Mouse (Mus musculus) T-helper 17 cell (primary cell): ENCODE measurements at regions not wholly inside any gene's neighbourhood (a gene's known extent, or its start where the extent isn't known, plus 50 kb on each side); places are given as distances from the start of the nearest gene placed in this dataset.

Source experiments
- in situ Hi-C, 2 experiments: fragments of 300-600 bp; cut with MboI, MseI; formaldehyde crosslinking; loops; 1 replicate in 1 of 2; 2 replicates in 1 of 2; pipeline ENCODE4 v1.15.1; 2025; ENCODE audit warnings: high pct_unique_total_duplicates in 2 of 2

DNA sequence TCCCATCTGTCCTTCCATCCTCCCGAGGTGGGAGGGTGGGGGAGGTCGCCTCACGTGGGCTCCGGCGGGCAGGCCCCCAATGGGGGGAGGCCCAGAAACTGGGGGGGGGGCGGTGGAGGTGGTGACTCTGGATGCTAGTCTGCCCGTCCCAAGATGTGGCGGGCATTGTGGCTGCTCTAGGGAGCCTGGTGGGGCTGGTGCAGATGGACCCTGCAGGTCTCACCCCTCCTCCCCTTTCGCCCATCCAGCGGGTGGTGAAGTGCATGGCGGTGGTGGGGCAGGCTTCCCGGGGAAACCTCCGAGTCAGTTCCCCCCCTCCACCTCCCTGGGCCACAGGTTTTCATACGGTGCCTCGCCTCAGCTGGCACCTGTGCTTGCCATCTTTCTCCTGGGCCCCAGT, 88.6 kb downstream of the Inhba start:
- in situ Hi-C loops: no loop called here

DNA sequence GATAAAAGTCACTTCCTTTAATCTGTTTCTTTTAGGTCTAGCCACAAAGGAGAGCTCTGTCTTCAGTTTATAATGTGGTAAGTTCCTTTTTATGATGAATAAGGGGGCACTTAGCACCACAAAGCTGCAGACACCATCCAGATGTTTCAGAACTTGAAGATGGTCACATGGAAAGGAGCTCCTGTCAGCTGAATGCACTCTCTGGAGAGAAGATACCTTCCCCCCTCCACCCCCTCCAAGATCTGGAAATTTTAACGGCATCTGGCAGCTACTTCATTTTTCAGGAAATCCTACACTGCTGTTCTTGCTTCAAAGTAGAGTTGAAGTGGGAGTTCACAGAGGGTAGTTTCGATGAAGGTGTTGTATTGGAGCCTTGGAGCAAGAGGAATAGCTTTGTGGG, 103.2 kb downstream of the Inhba start:
- in situ Hi-C loops: no loop called here

DNA sequence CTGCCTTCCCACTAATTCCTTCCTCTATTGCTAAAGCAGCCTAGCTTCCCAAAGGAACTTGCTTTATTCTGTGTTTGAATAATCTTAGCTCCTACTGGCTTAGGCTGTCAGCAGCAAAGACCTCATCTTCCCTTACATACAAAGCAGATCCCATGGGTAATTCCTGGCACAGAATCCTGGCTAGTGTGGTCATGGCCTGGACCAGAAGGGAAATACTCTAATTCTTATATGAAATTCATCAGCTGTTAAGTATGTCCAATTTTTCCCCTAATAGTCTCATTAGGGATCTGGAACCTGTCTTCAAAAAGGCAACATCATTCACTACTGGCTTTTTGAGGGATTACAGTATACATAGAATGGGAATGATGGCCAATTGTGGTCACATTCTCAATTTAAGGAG, 135.0 kb downstream of the Inhba start:
- in situ Hi-C loops: loop anchor here in 1 of 2 experiments (25.0 kb wide), 1 partner anchor 1984 kb away; no protein-coding TSS in a partner anchor

DNA sequence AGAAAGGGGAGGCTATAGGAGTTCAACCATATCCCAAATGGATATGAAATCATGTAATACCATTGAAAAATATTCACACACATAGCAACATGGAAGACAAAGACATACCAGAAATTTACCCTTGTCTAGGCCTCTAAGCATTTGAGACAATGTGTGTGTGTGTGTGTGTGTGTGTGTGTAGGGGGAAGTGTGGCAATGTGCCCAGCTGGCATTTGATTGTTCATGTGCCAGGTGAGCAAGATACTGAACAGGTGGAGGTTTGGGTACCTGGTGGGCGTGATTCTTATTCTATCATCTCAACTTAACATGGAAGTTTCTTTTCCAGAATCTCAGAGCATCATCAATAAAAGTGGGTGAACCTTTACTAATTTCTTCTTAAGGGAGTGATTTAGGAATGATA, 143.3 kb downstream of the Inhba start:
- in situ Hi-C loops: no loop called here

DNA sequence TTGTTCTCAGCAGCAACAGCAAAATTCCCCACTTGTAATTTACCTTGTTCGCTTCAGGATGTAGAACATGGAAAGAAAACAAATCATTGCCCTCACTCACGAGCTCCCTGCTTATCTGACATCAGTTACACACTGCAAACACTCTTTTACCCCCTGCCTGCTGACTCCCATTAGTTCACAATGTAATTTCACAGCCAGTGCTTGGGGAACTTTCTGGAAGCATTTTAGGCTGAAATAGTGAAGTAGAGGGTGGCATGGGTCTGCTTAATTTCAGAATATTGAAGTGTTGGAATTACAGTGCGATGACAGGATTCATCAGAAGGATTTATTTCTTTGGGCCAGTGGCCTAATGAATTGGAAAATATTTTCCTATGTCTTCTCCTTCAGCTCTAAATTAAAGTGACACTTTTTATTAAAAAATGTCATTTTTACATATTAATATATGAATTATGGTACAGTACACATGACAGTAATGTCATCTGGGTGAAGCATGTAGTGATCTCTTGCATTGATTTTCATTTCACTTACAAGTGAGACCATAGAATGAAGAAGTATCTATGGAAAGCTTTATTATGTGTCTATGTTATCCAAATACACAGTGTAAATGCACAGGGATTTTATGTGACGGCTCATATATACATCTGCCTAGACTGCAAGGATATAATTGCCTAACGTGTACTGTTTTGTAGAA, 153.7 kb downstream of the Inhba start:
- in situ Hi-C loops: loop anchor here in 1 of 2 experiments (10.0 kb wide), 1 partner anchor 149 kb away; no protein-coding TSS in a partner anchor

DNA sequence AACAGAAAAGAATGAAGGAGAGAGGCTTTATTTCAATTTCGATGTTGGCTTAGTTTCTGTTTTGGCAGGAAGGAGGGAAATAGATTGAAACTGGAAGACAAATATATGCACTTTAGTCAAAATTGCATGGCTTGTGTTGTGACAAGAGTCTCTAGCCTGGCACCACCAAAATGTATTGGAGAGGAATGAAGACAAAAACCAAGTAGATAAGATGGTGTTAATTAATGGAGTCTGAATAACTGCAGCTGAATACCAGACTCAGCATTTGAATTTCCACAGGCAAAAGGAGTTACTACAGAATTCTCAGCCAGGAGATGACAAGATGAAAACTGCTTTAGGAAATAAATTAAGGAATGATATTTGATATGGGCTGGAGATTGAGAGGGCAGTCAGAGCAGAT, 185.0 kb downstream of the Inhba start:
- in situ Hi-C loops: no loop called here

DNA sequence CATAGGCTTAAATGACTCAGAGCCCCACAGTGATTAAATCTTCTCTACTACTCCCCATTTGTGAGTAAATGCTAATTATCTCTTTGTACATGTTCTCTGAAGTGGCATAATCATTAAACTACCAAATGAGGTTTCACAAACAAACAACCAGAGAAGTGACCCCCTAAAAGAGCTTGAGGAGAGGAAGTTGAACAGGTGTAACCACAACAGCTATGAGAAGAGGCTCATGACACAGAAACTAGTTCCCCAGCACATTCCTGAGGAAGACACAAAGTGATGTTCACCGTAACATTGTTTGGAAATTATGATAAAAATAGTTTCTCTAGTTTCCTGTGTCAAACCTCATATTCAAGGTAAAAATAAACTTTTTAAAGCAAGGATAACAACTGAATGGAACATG, 188.4 kb downstream of the Inhba start:
- in situ Hi-C loops: no loop called here

DNA sequence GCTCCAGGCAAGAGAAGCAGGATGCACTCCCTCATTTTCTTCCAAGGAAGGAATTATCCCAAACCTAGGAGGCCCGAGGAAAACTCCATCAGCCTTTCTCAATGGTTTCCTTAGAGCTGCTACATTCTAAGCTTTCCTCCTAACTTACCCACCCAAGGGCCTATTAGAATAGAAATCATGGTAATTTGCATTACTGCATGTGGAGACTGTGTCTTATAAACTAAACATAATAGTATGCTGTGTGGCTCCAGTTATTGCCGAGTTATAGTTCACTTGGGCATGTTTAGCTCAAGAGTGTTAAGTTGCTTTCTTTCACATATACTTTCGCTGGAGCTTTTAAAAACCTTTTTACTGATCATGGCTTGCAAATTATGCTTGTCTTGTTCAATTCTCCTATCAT, 191.5 kb downstream of the Inhba start:
- in situ Hi-C loops: no loop called here

DNA sequence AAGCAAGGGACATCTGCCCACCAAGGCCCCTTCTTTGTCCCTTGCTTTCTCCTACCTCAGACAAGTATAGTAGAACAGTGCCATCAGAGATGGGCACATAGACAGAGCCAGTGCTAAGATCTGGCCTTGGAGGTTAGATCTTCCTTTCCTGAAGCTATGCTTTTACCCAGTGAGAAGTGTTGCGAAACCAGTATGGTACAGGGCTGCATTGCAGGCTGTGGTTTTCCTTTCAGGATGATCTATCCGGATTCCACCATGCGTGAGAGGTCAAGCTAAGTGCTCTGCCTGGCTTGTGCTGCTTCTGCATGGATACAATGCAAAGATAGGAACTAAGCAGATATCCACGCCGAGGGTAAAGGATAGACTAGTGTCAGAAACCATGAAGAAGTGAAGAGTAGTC, 192.4 kb downstream of the Inhba start:
- in situ Hi-C loops: no loop called here

DNA sequence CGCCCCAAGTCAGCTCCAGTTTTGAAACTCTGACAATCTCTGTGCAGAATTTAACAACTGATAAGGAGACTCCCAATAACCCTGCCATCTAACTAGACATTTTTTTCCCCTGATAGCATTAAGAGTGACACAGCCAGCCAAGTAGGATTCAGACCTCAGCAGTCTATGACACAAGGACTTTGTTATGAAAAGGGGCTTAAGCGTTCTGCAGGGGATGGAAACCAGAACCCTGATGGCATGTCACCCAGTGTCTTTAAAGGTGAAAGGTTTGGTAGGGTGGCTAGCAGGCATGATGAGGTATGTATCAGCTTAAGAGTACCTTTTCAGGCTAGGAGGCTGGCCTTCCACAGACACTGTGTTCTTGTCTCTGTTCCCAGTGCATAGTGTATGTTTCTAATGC, 199.8 kb downstream of the Inhba start:
- in situ Hi-C loops: no loop called here

DNA sequence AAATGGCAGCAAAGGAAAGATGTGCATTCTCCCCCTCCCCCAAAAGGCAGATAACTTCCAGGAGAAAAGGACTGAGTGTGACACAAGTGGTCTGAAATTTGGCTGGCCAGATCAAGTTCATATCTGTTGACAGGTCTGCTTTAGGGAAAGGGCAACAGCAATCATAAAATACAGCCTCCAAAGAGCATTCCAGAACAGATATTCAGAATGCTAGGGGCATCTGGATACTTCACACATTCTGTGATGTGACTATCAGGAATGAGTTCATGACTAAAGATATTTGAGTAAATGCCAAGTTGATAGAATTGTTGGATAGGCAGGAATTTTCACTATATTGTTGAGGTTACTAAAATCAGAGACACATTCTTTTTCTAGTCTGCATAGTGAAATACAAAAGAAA, 208.2 kb downstream of the Inhba start:
- in situ Hi-C loops: no loop called here

DNA sequence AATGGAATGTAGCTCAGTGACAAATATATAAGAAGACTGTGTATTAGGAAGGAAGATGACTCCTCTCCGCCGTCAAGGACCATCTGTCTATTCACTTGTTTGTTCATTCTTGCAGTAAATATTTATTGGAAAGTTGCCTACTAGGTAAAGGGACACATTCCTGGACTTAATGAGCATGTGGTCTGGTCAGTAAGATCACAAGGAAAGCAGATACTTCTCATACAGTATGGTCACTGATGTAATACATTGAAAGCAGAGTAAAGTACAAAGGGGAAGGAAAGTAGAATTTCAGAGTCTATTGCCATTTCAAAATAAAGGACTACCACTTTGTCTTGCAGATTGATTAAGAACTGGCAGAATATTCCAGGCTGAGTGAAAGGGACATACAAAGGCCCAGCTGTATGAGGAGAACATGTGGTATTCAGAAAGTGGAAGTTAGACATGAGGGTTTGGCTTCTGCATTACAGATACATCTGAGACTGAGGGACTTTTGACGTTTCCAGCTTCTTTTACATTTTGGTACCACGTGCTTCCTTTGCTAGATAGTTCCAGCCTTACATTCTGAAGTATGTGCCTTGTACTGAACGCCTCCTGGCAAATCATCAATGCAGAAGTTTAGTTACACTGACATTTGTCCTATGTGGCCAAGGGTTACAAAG, 211.4 kb downstream of the Inhba start:
- in situ Hi-C loops: no loop called here

DNA sequence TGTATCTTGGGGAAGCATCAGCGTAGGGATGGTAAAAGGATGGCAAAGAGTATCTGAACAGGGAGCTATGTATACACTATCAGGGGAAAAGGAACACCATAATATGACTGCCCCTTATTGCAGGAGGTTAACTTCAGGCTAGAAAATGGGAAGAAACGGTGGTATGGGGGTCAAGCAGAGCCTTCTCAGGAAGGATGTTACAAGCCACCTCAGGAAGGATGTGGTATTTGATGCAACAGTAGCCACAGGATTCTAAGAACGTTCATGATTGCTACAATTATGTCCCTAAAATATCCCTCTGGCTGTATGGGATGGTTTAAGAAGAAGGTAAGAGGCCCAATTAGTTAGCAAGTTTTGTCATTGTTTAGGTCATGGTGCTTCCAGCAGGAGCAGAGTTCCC, 249.5 kb downstream of the Inhba start:
- in situ Hi-C loops: no loop called here

DNA sequence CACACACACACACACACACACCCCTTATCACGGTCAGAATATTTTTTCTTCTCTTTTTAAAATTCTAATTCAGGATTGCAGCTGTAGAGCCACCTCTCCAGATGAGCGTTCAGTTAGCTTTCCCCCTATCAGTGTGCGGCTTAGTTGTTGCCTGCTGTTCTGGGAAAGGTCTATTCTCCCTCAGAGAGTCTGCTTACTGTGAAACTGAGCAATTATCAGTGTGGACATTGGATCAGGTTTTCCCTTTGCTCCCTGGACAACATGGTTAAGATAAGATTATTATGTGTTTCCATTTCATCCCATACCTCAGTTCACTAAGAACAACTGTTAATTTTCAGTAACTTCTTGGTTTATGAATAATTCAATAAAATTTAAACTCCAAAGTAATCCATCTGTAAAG, 268.3 kb downstream of the Inhba start:
- in situ Hi-C loops: no loop called here

DNA sequence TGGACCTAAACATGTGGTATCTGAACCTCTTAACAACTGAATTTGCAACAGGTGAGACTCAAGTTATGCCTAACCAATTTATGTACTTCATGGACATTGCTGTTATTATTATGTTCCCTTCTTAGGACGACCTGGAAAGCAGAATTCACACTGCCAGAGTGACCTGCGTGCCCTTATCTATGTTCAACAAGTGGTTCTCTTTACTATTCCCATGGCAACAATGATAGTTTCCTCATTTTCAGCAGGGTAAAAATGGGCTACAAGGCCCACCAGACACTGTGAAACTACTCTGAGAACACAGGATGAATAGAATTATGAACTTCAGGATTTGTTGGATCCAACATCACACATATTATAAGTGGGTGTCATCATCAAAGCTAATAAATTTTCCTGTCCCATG, 269.1 kb downstream of the Inhba start:
- in situ Hi-C loops: no loop called here

DNA sequence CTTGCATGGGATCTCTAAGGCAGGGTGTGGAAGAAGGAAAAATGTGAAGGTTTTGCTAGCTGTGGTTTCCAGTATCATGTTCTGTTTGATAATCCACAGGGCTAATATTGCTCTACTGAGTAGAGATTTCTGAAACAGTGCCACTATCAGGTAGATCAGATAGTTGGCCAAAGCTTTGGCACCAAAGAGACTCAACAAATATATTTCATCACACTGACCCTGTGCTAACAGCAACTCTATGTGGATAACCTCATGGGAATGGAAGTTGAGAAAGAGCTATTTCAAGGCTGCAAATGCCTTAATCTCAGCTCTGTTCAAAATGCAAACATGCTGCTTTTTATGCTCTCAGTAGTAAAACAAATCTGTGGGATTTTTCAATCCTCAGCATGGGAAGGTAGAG, 270.1 kb downstream of the Inhba start:
- in situ Hi-C loops: no loop called here

DNA sequence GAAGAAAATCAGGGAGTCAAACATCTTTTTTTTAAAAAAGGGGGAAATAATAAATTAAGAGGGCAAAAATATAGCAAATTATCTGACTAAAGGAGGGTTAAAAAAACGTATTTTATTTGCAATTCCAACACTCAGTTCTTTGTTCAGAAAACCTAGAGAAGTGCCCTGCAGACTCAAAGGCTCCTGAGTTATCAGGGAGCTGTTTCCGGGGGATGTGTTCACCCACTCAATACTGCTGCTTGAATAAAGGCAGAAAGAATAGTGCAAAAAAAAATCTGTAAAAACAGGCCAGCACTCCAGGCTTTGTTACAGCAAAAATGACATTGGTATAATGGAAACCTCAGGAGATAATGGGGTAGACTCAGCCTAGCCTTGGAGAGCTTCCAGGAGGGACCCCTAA, 270.6 kb downstream of the Inhba start:
- in situ Hi-C loops: no loop called here

DNA sequence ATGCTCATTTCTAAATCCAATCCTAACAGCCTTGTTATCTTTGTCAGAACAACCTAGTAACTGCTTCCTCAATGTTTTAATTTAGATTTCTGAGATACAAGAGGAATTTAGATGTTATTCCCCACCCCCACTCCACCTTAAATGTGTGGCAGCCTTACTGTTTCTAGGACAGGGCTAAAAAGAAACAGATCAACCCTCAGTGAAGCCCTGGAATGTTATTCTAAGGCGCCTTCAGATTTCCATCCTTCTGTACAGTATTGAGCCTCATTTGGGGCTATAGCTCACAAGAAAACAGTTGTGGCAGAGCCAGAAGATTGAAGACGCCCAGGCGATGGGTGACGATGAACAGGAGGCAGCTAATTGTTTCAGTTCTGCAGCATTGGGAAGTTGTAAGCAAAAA, 271.7 kb downstream of the Inhba start:
- in situ Hi-C loops: no loop called here

DNA sequence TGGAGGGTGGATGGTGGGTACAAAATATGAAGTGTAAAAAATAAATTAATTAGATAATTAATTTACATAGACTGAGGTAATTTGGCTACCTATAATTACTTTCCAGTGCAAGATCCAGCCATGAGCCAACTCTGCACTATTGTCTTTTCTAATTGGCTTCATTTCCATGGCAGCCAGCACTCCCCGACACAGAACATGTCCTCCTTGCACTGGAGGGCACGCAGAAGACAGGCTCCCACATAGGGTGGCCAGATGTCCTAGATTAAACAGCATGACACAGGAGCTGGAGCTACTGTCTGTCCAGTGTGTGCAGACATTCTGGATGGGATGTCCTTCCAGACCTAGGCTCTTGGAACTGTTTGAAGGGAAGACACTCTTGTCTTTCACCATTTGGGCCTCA, 278.0 kb downstream of the Inhba start:
- in situ Hi-C loops: no loop called here

DNA sequence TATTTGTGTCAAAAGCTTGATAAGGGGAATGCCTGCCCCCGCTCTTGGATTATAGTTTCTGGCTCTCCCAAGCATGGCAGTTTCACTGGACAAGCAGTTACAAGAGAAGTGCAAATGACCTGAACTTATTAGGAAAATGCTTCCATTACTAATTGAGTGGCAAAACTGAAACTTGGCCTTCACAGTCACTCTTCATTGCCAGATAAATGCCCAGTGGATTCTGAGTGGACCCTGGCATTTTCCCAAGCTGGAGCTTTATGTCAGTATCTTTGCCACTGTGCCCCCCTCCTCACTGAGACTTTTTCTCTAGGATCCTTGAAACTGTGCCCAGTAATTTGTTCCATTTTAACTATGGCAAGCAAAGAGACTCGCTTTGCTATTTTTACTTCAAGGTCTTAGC, 279.1 kb downstream of the Inhba start:
- in situ Hi-C loops: no loop called here

DNA sequence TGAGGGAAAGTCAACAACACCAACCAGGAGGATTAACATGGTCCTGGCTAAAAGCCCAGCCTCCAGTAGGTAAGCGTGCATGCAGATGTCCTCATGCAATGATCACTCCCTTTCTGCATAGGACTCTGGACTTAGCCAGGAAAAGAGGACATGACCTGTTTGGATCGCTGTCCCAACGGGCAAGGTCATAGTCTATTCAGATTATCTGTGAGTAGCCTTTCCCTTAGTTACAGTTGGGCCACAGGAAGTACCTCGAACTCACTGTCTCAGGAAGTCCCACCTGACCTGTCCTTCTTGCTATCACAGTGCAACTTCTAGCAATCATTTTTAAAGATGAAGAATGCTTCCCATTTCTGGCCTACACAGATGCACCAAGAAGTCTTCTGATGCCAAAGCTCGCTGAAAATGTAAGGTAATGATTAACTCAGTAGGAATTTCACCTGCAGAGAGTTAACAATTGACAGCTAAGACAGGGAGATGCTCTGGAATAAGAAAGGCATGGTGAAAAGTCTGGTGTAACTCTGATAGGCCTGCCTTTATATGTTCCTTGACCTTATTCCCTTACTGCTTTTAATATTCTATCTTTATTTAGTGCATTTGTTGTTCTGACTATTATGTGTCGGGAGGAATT, 280.1 kb downstream of the Inhba start:
- in situ Hi-C loops: no loop called here

DNA sequence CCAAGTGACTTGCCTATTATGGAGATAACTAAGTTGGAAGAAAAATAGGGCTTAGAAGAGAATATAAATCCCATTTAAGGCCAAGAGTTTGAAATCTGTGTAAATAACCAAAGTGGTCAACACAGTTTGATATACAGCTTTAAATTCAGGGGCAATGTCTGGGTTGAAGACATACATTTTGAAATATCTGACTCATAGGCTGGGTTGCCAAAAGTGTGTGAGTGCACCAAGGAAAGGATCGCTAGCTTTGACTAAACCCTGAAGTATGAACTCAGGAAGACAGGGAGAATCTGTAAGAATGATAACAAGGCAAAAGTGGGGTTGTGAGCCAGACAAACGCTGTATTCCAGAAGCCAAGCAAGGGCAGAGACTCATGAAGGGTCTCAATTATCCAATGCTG, 288.1 kb downstream of the Inhba start:
- in situ Hi-C loops: no loop called here

DNA sequence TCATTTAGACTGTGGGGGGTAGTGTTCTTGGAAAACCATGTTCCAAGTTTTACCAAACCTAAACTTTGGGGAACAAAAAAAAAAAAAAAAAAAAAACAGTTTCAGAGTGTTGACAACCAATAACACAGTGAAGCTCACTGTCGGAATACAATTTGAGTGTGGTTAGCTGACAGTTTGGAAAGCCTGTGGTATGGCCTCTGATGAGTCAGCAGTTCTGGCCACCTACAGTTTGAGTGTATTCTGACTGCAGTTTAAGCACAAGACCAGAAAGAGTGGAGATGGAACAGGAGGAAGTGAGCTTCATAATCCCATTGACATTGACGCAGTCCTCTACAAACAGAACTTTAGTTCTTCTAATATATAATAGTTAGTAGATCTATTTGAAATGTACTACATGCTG, 303.0 kb downstream of the Inhba start:
- in situ Hi-C loops: loop anchor here in 1 of 2 experiments (10.0 kb wide), 2 partner anchors 150 to 1950 kb away; no protein-coding TSS in a partner anchor
